Mouse (Mus musculus): Measurements from ENCODE around the gene Nim1k.
"Not testable (repeated sequence)": the region's sequence is repeated elsewhere in the genome, so short reads cannot be mapped to it uniquely, and the experiment has no call there.

The Nim1k gene

GRCm38 (mm10) chr13:119727608-119728387 is 27.9 kb downstream of the Nim1k start:
- DNase-seq (ENCODE audit: low spot score in 2 of 2): peak; percentile 53 to 60

DNA sequence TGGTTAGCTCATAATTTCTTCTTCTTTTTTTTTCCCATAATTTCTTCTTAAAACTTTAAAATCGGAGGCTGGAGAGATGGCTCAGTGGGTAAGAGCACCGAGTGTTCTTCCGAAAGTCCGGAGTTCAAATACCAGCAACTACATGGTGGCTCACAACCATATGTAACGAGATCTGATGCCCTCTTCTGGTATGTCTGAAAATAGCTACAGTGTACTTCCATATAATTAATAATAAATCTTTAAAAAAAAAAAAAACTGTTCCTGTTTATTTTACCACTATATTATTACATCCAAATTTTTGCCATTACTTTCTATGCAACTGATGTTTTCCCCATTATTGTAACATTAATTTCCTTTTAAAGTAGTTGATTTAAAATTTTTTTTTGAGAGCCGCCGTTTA is 31.1 kb downstream of the Nim1k start:
- DNase-seq (ENCODE audit: low spot score in 2 of 2): no peak

DNA sequence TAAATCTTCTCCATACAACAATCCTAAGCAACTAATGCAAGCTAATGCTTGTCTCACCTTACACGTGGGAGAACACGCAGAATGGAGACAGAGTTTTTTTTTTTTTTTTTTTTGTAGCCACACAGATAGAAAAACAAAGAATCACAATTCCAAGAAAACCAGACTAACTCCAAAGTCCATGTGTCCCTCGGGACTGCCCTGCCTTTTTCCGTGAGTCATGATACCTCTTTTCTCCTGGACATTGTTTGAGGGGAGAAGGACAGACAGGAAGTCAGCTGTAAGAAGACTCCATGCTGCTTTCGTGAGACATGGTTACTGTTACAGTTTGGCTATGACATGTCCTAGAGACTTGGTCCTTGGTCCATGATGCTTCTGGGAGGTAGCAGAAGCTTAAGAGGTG is 32.3 kb downstream of the Nim1k start:
- no peak for DNase-seq (ENCODE audit: low spot score in 2 of 2)

DNA sequence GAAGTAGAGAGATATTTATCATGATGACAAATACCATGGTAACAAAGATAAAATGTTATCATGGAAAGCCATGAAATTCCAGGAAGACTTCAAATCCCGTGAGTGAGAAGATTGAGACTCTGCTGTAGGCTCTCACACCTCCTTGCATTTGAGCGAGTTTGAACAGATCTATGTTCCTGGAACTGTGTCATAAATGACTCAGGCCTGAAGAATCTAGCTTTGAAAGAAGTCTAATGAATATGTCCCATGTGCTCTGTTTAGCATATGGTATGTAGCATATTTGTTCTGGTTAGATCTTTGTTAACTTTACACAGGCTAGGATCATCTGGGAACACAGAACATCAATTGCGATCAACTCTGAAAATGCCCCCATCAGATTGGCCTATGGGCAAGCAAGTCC is 33.2 kb downstream of the Nim1k start:
- DNase-seq (ENCODE audit: low spot score in 2 of 2): no peak

DNA sequence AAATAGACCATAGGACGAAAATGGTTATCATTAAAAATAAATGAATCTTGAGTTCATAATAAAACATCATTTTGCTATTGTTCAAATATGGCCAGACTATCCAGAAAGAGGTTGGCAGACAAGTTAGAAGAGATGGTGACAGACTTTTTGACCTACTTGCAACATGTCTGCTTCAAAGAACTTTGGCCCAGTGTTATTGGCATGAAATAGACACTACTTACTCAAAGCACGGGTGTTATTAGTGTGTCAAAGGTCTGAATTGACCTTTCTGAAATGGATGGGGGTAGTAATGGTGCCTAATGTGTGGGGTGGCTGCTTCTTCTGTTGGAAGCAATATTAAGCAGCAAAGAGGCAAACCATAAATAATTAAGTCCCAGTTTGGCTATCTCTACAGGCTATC is 39.6 kb downstream of the Nim1k start:
- no peak for DNase-seq (ENCODE audit: low spot score in 2 of 2)

GRCm38 (mm10) chr13:119713821-119714220 is 41.9 kb downstream of the Nim1k start:
- no peak for DNase-seq (ENCODE audit: low spot score in 2 of 2)

- DNase-seq (ENCODE audit: low spot score in 2 of 2): no peak
Measured at GRCm38 (mm10) chr13:119713107-119713787, 42.4 kb downstream of the Nim1k start.

DNA sequence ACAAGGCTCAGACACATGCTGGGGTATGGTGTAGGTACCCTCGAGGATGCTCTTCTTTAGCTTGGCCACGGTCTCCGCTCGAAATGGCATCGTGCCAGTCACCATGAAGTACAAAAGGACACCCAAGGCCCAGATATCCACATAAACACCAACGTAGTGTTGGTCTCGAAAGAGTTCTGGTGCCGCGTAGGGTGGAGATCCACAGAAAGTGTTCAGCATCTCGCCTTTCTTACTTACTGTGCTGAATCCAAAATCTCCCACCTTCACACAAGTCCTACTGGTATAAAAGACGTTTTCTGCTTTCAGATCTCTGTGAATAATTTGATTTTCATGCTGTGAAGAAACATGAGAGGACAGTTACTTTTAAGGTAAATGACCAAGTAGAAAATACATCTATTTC is 43.2 kb downstream of the Nim1k start:
- DNase-seq (ENCODE audit: low spot score in 2 of 2): no peak

GRCm38 (mm10) chr13:119710268-119710610 is 45.4 kb downstream of the Nim1k start:
- DNase-seq (ENCODE audit: low spot score in 2 of 2): no peak

- no peak for DNase-seq (ENCODE audit: low spot score in 2 of 2)
Measured at GRCm38 (mm10) chr13:119709388-119710267, 46.1 kb downstream of the Nim1k start.

DNA sequence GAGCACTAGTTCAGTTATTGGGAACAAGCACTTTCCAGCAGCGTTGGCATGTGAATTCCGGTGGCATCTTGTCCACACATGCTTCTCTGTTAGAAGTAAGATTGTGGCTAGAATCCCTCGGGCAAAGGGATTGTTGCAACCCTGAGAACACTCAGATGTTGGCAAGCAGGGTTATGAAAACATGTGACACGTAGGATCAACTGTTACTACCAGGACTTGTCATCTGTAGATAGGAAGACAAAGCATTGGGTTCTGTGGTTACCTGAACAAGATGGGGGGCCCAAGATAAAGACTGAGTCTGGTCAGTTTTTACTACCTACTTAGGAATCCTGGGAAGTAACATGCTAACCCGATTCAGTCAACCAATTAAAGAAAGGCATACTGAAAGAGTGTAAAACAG is 46.7 kb downstream of the Nim1k start:
- no peak for DNase-seq (ENCODE audit: low spot score in 2 of 2)

GRCm38 (mm10) chr13:119707906-119708305 is 47.8 kb downstream of the Nim1k start:
- no peak for DNase-seq (ENCODE audit: low spot score in 2 of 2)

- no peak for DNase-seq (ENCODE audit: low spot score in 2 of 2)
Measured at GRCm38 (mm10) chr13:119706953-119707352, 48.7 kb downstream of the Nim1k start.

DNA sequence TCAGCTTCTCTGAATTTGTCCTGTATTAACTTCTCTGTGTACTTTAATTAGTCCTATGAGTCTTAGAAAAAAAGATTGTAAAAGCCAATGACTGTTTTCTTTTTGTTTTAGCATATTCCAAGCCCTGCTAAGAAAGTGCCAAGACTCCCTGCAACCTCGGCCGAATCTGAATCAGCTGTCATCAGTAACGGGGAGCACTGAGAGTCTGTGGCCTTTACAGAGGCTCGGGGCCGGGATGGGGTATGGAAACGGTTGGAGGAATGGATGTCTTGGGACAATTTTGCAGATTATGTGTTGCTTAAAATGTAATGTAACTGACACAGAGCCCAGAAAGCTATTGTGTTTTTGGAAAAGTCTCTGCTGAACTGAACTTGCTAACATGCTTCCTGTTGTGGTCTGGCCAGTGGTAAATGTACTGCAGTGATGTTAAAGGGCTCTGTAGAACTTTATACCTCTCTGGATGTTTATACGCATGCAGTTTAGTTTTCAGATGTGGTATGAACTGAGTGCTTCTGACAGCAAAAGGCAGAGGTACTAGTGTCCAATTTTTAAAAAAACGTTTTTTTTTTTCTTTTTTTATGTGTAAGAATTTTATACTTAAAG is 49.3 kb downstream of the Nim1k start:
- DNase-seq (ENCODE audit: low spot score in 2 of 2): not testable (repeated sequence)

DNA sequence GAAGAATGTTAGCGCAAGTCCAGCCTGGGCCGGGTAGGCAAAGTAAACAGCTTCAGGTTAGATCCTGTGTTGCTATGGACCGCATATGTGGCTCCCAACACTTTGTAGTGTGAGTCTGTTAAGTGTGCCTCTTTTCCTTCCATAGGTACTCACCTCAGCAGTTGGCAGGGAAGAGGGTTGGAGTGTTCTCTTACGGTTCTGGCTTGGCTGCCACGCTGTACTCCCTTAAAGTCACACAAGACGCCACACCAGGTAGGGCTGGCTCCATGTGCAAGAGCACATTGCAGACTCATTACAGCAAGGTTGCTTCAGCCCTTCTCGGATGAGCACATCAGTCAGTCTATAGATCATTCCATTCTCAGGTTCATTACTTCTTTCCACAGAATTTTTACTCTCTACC is 51.4 kb downstream of the Nim1k start:
- no peak for DNase-seq (ENCODE audit: low spot score in 2 of 2)

GRCm38 (mm10) chr13:119698436-119698835 is 57.2 kb downstream of the Nim1k start:
- no peak for DNase-seq (ENCODE audit: low spot score in 2 of 2)

GRCm38 (mm10) chr13:119696496-119696895 is 59.2 kb downstream of the Nim1k start:
- no peak for DNase-seq (ENCODE audit: low spot score in 2 of 2)

DNA sequence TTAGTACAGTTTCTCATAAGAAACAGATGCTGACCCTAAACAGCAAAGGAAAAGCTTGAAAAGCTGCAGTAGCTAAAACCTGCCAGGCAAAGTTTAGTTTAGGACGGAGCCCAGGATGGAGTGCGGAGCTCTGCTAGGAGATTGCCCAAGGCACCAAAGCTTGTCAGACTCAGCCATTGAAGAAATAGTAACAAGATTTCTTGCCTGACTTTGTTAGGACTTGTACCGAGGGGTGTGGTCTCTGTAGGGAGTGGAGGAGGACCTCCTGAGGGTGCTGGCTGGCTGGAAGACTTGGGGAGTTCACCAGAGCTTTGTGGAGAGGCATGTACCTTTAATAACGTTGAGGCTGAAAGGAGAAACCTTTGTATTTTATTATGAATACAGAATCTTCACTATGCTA is 60.0 kb downstream of the Nim1k start:
- DNase-seq (ENCODE audit: low spot score in 2 of 2): no peak

- not testable (repeated sequence) for DNase-seq (ENCODE audit: low spot score in 2 of 2)
Measured at GRCm38 (mm10) chr13:119691958-119692357, 63.7 kb downstream of the Nim1k start.

GRCm38 (mm10) chr13:119690876-119691620 is 64.6 kb downstream of the Nim1k start:
- DNase-seq (ENCODE audit: low spot score in 2 of 2): no peak

- DNase-seq (ENCODE audit: low spot score in 2 of 2): peak; percentile 99 to 100
Measured at GRCm38 (mm10) chr13:119690039-119690728, 65.5 kb downstream of the Nim1k start, which contains the start of gene Hmgcs1. TSS of gene Hmgcs1 (plus strand) at chr13:119690379.

All from frontal cortex, postnatal 36 days (tissue).